Mouse (Mus musculus) thymus, adult 2 months (tissue): ENCODE measurements at regions not wholly inside any gene's neighbourhood (a gene's known extent, or its start where the extent isn't known, plus 50 kb on each side); places are given as distances from the start of the nearest gene placed in this dataset.

Source experiments
- DNase-seq: peaks from one replicate; pipeline ENCODE4 v3.0.0; 2021
- H3K27ac ChIP-seq: fragments of 200-500 bp; 2 replicates; pipeline ENCODE4 v1.5.1; 2012; ENCODE audit warnings: low read length, control low read depth; ENCODE audit not compliant: control insufficient read depth, insufficient read depth
- H3K27me3 ChIP-seq: fragments of 200-500 bp; 2 replicates; pipeline ENCODE4 v1.6.1; 2012; ENCODE audit warnings: mild to moderate bottlenecking, low read length, moderate library complexity, mixed read lengths; ENCODE audit not compliant: control insufficient read depth, insufficient read depth
- H3K36me3 ChIP-seq: fragments of 200-500 bp; 2 replicates; pipeline ENCODE4 v1.6.1; 2012; ENCODE audit warnings: mild to moderate bottlenecking, low read length, moderate library complexity; ENCODE audit not compliant: control insufficient read depth, insufficient read depth
- H3K4me1 ChIP-seq: fragments of 200-500 bp; replicated peaks from 2 replicates; pipeline ENCODE4 v1.6.1; 2012; ENCODE audit warnings: low read length; ENCODE audit not compliant: control insufficient read depth, insufficient read depth
- H3K4me3 ChIP-seq: fragments of 200-500 bp; 2 replicates; pipeline ENCODE4 v1.5.1; 2012; ENCODE audit warnings: mild to moderate bottlenecking, low read length, control low read depth, moderate library complexity; ENCODE audit not compliant: control insufficient read depth, insufficient read depth
- CTCF ChIP-seq: fragments of 200-500 bp; IDR thresholded peaks from 2 replicates; pipeline ENCODE4 v1.5.1; 2012; ENCODE audit warnings: mild to moderate bottlenecking, control low read depth, low read length, moderate library complexity, borderline replicate concordance; ENCODE audit not compliant: control insufficient read depth, poor library complexity, insufficient read depth; ENCODE audit errors: extremely low read depth
- POLR2A ChIP-seq: fragments of 200-500 bp; IDR thresholded peaks from 2 replicates; pipeline ENCODE4 v1.6.1; 2012; ENCODE audit warnings: mild to moderate bottlenecking, low read length, control low read depth, moderate library complexity; ENCODE audit not compliant: control insufficient read depth, poor library complexity, insufficient read depth; ENCODE audit errors: extremely low read depth
- WGBS: fragments of 180-500 bp; shearing (Covaris S2); methylation state at CpG from one replicate; pipeline ENCODE4 v1.1.7; 2018; 5-methylcytosine and 5-hydroxymethylcytosine counted together

- TF ChIP-seq POLR2A: no peak
- TF ChIP-seq CTCF: no peak
- Histone ChIP-seq H3K4me1 (no peaks in the 10 kb centered on the region), H3K36me3 (no peaks in the 10 kb centered on the region), H3K27me3 (no peaks in the 10 kb centered on the region), H3K27ac (no peak overlapping the region), H3K4me3 (no peak overlapping the region)
- DNase-seq: no peak
These were observed 222.7 kb downstream of the Gm826 start for GRCm38 (mm10) chr2:160111176-160111692.

DNA sequence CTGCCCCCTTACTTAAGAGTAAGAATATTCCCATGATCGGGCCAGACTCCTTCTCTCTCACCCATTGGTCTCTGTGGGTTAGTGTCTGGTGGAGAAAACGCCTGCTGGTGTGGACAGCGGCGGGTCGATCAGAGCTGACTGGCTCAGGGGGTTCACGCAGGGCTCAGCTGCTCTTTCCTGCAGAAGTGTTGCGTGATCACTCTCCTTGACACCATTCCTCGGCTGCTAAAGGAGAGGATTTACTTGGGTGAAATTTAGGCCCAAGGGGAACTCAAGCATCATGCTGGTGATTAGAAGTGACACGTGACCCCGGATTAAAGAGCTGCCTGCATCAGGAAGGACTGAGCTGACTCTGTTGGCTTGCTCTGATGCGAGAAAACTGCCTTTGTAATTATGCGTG lies 240.9 kb downstream of the Gm826 start:
- TF ChIP-seq POLR2A (no peak), CTCF (no peak)

GRCm38 (mm10) chr2:160085999-160086398 lies 248.0 kb downstream of the Gm826 start:
- 65% methylated on average over 4 of the region's 4 CpGs for WGBS
- DNase-seq: no peak
- Histone ChIP-seq H3K27me3 (no peaks in the 10 kb centered on the region), H3K36me3 (no peaks in the 10 kb centered on the region), H3K27ac (no peak overlapping the region), H3K4me3 (no peak overlapping the region), H3K4me1 (no peaks in the 10 kb centered on the region)
- TF ChIP-seq POLR2A (no peak), CTCF (no peak)

More for the DNA sequence above, 240.9 kb downstream of the Gm826 start:
- WGBS: 51% methylated on average over 12 of the region's 12 CpGs
- no peak for DNase-seq
- Histone ChIP-seq H3K27me3 (no peaks in the 10 kb centered on the region), H3K4me3 (no peak overlapping the region), H3K4me1 (no peaks in the 10 kb centered on the region), H3K27ac (no peak overlapping the region), H3K36me3 (no peaks in the 10 kb centered on the region)

DNA sequence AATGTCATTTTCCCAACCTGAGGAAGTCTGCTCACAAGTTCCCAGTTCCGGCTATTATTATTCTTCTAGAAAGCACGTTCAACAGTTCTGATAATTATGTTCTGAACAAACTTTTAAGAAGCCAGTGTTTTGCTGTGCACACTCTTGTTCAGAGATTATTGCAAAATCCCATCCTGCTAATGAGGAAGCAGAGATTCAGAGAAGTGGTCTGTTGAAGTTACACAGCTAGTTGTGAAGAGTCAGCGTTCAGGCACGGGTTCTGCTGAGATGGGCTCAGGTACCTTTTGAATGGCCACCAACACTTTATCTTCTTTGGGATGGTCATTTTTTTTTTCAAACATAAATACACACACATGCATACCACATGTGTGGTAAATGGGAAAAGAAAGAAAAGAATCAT lies 250.3 kb downstream of the Gm826 start:
- no peak overlapping the region for H3K4me3 ChIP-seq
- no peaks in the 10 kb centered on the region for H3K27me3 ChIP-seq
- H3K4me1 ChIP-seq: no peaks in the 10 kb centered on the region
- no peak overlapping the region for H3K27ac ChIP-seq
- H3K36me3 ChIP-seq: no peaks in the 10 kb centered on the region
- 87% methylated on average over 4 of the region's 4 CpGs for WGBS
- no peak for DNase-seq
- TF ChIP-seq POLR2A (no peak), CTCF (no peak)

GRCm38 (mm10) chr2:160082106-160082653 lies 251.8 kb downstream of the Gm826 start:
- Histone ChIP-seq H3K36me3 (no peaks in the 10 kb centered on the region), H3K27ac (no peak overlapping the region), H3K27me3 (no peaks in the 10 kb centered on the region), H3K4me1 (no peaks in the 10 kb centered on the region), H3K4me3 (no peak overlapping the region)
- DNase-seq: no peak
- TF ChIP-seq POLR2A (no peak), CTCF (no peak)
- 73% methylated on average over 5 of the region's 5 CpGs for WGBS

DNA sequence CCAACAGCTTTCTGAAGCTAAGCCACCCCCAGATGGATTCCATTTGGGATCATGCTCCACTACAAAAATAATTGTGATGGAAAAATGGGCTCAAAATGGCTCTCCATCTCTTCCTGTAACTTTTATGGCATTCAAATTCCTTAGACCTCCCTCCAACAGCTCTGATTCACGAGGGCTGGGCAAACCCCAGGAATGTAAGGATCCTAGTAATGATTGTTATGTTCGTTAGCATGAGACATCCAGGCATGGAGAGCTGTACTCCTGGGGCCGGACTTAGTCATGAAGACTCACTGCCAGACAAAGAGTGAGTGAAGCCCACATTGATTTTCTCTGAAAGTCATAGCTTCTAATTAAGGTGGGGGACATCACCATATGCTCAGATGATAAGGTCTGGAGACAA lies 258.3 kb downstream of the Gm826 start:
- Histone ChIP-seq H3K4me3 (no peak overlapping the region), H3K36me3 (no peaks in the 10 kb centered on the region), H3K4me1 (no peaks in the 10 kb centered on the region), H3K27ac (no peak overlapping the region), H3K27me3 (no peaks in the 10 kb centered on the region)
- TF ChIP-seq CTCF (no peak), POLR2A (no peak)
- DNase-seq: no peak
- WGBS: 77% methylated on average over 3 of the region's 3 CpGs

GRCm38 (mm10) chr2:160070441-160070840 lies 263.5 kb downstream of the Gm826 start:
- H3K27ac ChIP-seq: no peak overlapping the region
- no peak overlapping the region for H3K4me3 ChIP-seq
- DNase-seq: no peak
- no peaks in the 10 kb centered on the region for H3K27me3 ChIP-seq
- H3K4me1 ChIP-seq: no peaks in the 10 kb centered on the region
- TF ChIP-seq POLR2A (no peak), CTCF (no peak)
- H3K36me3 ChIP-seq: no peaks in the 10 kb centered on the region
- WGBS: 19% methylated on average over 2 of the region's 2 CpGs
